Mouse (Mus musculus): ENCODE measurements around the gene Rgs2.

GRCm38 (mm10) chr1:144002036-144002714 is 1.8 kb downstream of the Rgs2 start:
- TF ChIP-seq CTCF (IDR thresholded peaks at IDR 0.05; ENCODE audit: borderline replicate concordance, insufficient read depth, low read depth, low read length) (no peak), POLR2A (IDR thresholded peaks at IDR 0.05; ENCODE audit: borderline replicate concordance, insufficient read depth, low read length) (no peak)
